Mouse (Mus musculus) gastrocnemius, postnatal 36 days (tissue): ENCODE data around the gene Smg6. TPM values are rescaled to one million over a fixed set of nuclear protein-coding genes. Genes with fewer than 3 reads are reported as not detected.

Source experiments
- DNase-seq, 2 experiments: peaks; one replicate each; pipeline ENCODE4 v3.0.0; 2022
- intact Hi-C: fragments of 180-260 bp; cut with DNase I; formaldehyde crosslinking; loops from one replicate; pipeline ENCODE4 v1.15.1; 2025
- long read RNA-seq, 2 experiments: library from polyadenylated mRNA; stranded (forward); transcript quantifications; one replicate each; pipeline ENCODE4 v2.0.0; 2021
- total RNA-seq, 2 experiments: library from RNA; stranded (reverse); gene quantifications; 2 replicates each; pipeline ENCODE4 v1.2.3; 2021

The Smg6 gene
- 10 to 100 TPM in 1 of 2 experiments, 1 to 10 TPM in 1; 8.4 to 11.4 TPM for total RNA-seq
- long read RNA-seq, experiment 1, full-length matches to known transcripts: 1 of 8 reads
- long read RNA-seq, experiment 1, partial matches to known transcripts: 6 of 8 reads
- long read RNA-seq, experiment 1, other reads (novel, unspliced or antisense): 1 of 8 reads
- long read RNA-seq, experiment 2, partial matches to known transcripts: 1 of 7 reads
- long read RNA-seq, experiment 2, other reads (novel, unspliced or antisense): 6 of 7 reads

- peak; percentile 88 to 91 for DNase-seq
- intact Hi-C loops: no loop called here
Observed at GRCm38 (mm10) chr11:74925577-74926387, at the start of gene Smg6, which contains the start of gene Srr. Gene Smg6 (plus strand): TSS chr11:74925823. Gene Srr (minus strand): TSS chr11:74925948.

GRCm38 (mm10) chr11:74876801-74877200 is 48.8 kb upstream of the Smg6 start:
- peak in 1 of 2 experiments; percentile 33 for DNase-seq
- intact Hi-C loops: no loop called here

GRCm38 (mm10) chr11:74880999-74881398 is 44.6 kb upstream of the Smg6 start:
- DNase-seq: no peak
- intact Hi-C loops: no loop called here

- DNase-seq: no peak
- intact Hi-C loops: no loop called here
Observed at GRCm38 (mm10) chr11:74881979-74882378, 43.6 kb upstream of the Smg6 start.

- intact Hi-C loops: no loop called here
- DNase-seq: no peak
Observed at GRCm38 (mm10) chr11:74883098-74883497, 42.5 kb upstream of the Smg6 start.

GRCm38 (mm10) chr11:74894619-74895018 is 31.0 kb upstream of the Smg6 start:
- intact Hi-C loops: no loop called here
- no peak for DNase-seq

GRCm38 (mm10) chr11:74895980-74896900 is 29.4 kb upstream of the Smg6 start:
- DNase-seq: peak; percentile 52 to 54
- intact Hi-C loops: no loop called here

GRCm38 (mm10) chr11:74896901-74897677 is 28.5 kb upstream of the Smg6 start, which contains the start of gene Sgsm2:
Gene Sgsm2 (minus strand): TSS chr11:74897060.
- peak; percentile 48 to 53 for DNase-seq
- intact Hi-C loops: no loop called here

- DNase-seq: peak; percentile 83 to 86
- intact Hi-C loops: no loop called here
Observed at GRCm38 (mm10) chr11:74897678-74898516, 27.7 kb upstream of the Smg6 start, which contains the start of gene Tsr1. Gene Tsr1 (plus strand): TSS chr11:74898071.

GRCm38 (mm10) chr11:74898517-74898827 is 27.2 kb upstream of the Smg6 start:
- intact Hi-C loops: no loop called here
- no peak for DNase-seq

GRCm38 (mm10) chr11:74901555-74901954 is 24.1 kb upstream of the Smg6 start:
- intact Hi-C loops: no loop called here
- DNase-seq: no peak

- no peak for DNase-seq
- intact Hi-C loops: no loop called here
Observed at GRCm38 (mm10) chr11:74902416-74902815, 23.2 kb upstream of the Smg6 start.

- no peak for DNase-seq
- intact Hi-C loops: no loop called here
Observed at GRCm38 (mm10) chr11:74907850-74908249, 17.8 kb upstream of the Smg6 start.

- intact Hi-C loops: no loop called here
- DNase-seq: no peak
Observed at GRCm38 (mm10) chr11:74908618-74909399, 16.8 kb upstream of the Smg6 start.

GRCm38 (mm10) chr11:74909978-74910377 is 15.6 kb upstream of the Smg6 start:
- no peak for DNase-seq
- intact Hi-C loops: no loop called here

GRCm38 (mm10) chr11:74912492-74912891 is 13.1 kb upstream of the Smg6 start:
- DNase-seq: no peak
- intact Hi-C loops: no loop called here

- intact Hi-C loops: no loop called here
- no peak for DNase-seq
Observed at GRCm38 (mm10) chr11:74919249-74919648, 6.4 kb upstream of the Smg6 start.

- intact Hi-C loops: no loop called here
- peak in 1 of 2 experiments; percentile 34 for DNase-seq
Observed at GRCm38 (mm10) chr11:74924149-74924548, 1.5 kb upstream of the Smg6 start.
